Mouse (Mus musculus): Measurements from ENCODE around the gene Angptl6.

Gene Angptl6

GRCm38 (mm10) chr9:20878710-20879065 is 839 bp downstream of the Angptl6 start:
- no peak for DNase-seq

- DNase-seq: peak; percentile 100
These were observed 1.4 kb downstream of the Angptl6 start for GRCm38 (mm10) chr9:20878041-20878709.

GRCm38 (mm10) chr9:20877118-20878040 is 2.1 kb downstream of the Angptl6 start:
- DNase-seq: peak; percentile 91

- peak; percentile 92 for DNase-seq
These were observed 3.0 kb downstream of the Angptl6 start for GRCm38 (mm10) chr9:20876318-20877117.

- peak; percentile 93 for DNase-seq
These were observed 4.3 kb downstream of the Angptl6 start for GRCm38 (mm10) chr9:20875021-20875790.

GRCm38 (mm10) chr9:20873521-20873920 is 6.0 kb downstream of the Angptl6 start:
- peak; percentile 92 for DNase-seq

GRCm38 (mm10) chr9:20872991-20873390 is 6.5 kb downstream of the Angptl6 start:
- DNase-seq: peak; percentile 92

GRCm38 (mm10) chr9:20870211-20871173 is 9.0 kb downstream of the Angptl6 start:
- DNase-seq: peak; percentile 92

GRCm38 (mm10) chr9:20869246-20869645 is 10.3 kb downstream of the Angptl6 start:
- DNase-seq: peak; percentile 94

GRCm38 (mm10) chr9:20868448-20869001 is 11.0 kb downstream of the Angptl6 start, which contains the start of gene A230050P20Rik:
TSS of gene A230050P20Rik (plus strand) at chr9:20868642.
- peak; percentile 97 for DNase-seq

GRCm38 (mm10) chr9:20866879-20867278 is 12.6 kb downstream of the Angptl6 start:
- no peak for DNase-seq

- no peak for DNase-seq
These were observed 17.3 kb downstream of the Angptl6 start for GRCm38 (mm10) chr9:20862225-20862624.

- no peak for DNase-seq
These were observed 17.7 kb downstream of the Angptl6 start for GRCm38 (mm10) chr9:20861821-20862220.

- DNase-seq: no peak
These were observed 19.6 kb downstream of the Angptl6 start for GRCm38 (mm10) chr9:20859926-20860325.

- no peak for DNase-seq
These were observed 22.4 kb downstream of the Angptl6 start for GRCm38 (mm10) chr9:20857131-20857530.

- no peak for DNase-seq
These were observed 29.3 kb downstream of the Angptl6 start for GRCm38 (mm10) chr9:20850179-20850578.

GRCm38 (mm10) chr9:20842670-20843069 is 36.9 kb downstream of the Angptl6 start:
- no peak for DNase-seq

- DNase-seq: no peak
These were observed 37.3 kb downstream of the Angptl6 start for GRCm38 (mm10) chr9:20842211-20842610.

GRCm38 (mm10) chr9:20838931-20839330 is 40.6 kb downstream of the Angptl6 start:
- DNase-seq: no peak

GRCm38 (mm10) chr9:20837184-20837947 is 42.2 kb downstream of the Angptl6 start:
- DNase-seq: no peak
